Mouse (Mus musculus): ENCODE results near the gene AC124502.3. TPM values are rescaled to one million over a fixed set of nuclear protein-coding genes. Genes with fewer than 3 reads are reported as not detected.

AC124502.3 gene
- total RNA-seq, 2 experiments from 2014 or later = 0.46 to 0.59 TPM

DNA sequence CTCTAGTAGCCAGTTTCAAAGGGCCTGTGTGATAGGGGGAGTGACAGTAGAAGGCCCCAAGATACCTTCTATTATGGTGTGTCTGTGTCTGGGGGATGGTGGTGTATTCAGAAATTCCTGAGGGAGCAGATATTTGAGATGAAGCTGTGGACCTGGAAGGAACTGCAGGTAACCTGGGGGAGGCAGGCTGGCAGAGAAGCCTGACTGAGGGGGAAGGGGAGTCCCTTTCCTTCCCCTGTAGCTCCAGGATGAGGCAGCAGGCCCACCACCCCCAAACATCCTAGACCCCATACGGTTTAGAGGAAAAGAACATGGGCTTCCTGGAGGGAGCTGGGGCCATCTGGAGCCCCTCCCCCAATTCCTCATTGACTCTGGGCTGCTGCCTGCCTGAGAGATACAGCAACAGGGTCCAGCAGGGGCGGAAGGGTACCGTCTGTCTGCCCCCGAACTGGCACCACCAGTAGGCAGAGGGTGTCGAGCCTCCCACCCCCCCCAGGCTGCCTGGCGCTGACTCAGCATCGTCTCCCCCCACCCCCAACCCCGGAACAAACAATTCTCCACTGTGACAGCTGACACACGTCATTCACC lies 57.3 kb downstream of the AC124502.3 start:
- intact Hi-C loops (cut with DNase I) = no loop called here
- Histone ChIP-seq H3K4me3 (no peak overlapping the region), H3K27ac (no peak overlapping the region)
- TF ChIP-seq CTCF (IDR thresholded peaks at IDR 0.05) = no peak
- no peak for DNase-seq

DNA sequence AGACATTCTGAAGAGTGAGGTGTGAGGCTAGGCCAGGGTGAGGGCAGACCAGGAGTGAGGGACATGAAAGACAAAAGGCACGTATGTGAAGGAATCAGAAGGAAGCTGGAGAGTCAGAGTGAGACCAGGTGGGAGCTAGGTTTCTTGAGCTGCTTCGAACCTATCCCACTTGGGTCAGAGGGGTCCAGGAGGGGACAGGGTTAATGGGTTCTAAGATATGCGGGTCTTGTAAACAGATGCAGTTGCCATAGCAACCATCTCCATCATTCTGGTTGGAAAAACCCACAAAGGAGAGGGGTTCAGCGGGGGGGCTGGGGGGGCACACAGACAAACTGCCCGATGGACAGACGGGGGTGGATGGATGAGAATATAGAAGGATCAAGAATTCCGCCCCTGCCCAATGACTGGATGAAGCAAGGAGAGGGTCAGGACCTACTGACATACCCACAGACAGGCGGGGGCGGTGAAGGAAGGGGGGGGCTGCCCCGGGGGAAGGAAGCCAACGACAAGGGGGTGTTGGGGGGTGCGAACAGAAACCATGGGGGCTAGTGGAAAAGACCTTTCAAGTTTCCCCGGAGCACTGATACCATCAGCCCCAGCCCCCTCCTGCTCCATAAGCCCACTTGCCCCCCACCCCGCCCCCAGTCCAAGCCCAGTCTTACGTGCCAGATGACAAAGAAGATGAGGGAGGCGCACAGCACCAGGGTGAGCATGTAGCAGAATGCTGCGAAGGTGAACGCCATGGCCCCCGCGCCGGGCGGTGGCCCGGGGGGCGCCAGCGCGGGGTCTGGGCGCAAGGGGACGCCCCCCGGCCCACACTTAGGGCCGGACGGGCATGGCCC lies 59.1 kb downstream of the AC124502.3 start:
- no peak overlapping the region for H3K27ac ChIP-seq
- no peak for DNase-seq
- intact Hi-C loops (cut with DNase I) = no loop called here
- no peak for TF ChIP-seq CTCF (IDR thresholded peaks at IDR 0.05)
- peak overlapping the region; percentile 65 for H3K4me3 ChIP-seq

DNA sequence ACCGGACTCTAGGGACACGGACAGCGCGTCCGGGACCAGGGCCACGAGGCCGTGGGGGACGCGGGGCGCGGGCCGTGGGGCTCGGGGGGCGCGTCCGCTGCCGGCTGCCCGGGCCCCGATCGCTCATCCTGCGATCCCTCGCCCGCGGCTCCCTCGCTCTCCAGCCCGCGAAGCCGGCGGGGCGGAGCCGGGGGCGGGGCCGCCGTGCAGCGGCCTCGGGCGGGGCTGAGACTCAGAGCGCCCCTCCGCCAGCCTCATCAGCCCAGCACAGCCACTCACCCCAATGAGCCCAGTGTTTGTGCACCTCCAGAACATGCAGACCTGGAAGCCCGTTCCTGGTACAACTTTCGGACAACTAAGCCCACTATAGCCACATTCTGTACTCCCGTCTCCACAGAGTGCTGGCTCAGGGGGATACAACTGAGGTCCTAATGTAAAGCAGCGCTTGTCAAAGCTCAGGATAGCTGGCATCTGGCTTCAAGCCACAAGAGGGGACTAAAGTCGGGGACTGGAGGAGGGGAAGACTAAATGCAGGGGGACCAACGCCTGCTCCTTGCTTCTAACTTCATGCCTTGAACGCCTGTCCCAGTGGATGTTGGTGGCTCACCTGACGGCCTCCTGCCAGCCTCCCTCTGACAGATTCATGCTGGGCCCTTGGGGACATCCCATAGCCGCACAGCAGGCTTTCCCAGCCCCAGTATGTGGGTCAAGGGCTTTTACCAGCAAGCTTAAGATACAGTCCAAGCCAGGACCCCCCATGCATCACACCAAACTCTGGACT lies 59.9 kb downstream of the AC124502.3 start, which contains the start of gene Cnih2:
Gene Cnih2, minus strand, starts transcription at position 159 of the 781 bp plus-strand sequence.
- H3K27ac ChIP-seq = no peak within 1 kb of the TSS
- H3K4me3 ChIP-seq = peak within 1 kb of the TSS; percentile 65
- intact Hi-C loops (cut with DNase I) = no loop called here
- DNase-seq = peak; percentile 73
- TF ChIP-seq CTCF (IDR thresholded peaks at IDR 0.05) = no peak

Other genes starting within 250 kb of the AC124502.3 start
- gene Rbm4, start 245.0 kb upstream of the AC124502.3 start, total RNA-seq (2021) = 10 to 100 TPM; 32.1 to 35.5 TPM
- gene Gm21992, start 227.3 kb upstream of the AC124502.3 start, total RNA-seq (2021) = 10 to 100 TPM; 11.3 to 14.0 TPM
- 10 to 100 TPM; 10.4 to 13.6 TPM for gene Rbm14, start 227.3 kb upstream of the AC124502.3 start, total RNA-seq (2021)
- gene Ccs, start 199.6 kb upstream of the AC124502.3 start, total RNA-seq (2021) = 10 to 100 TPM; 17.4 to 24.8 TPM
- gene Ccdc87, start 199.5 kb upstream of the AC124502.3 start, total RNA-seq (2021) = not detected
- 10 to 100 TPM; 24.8 to 41.9 TPM for gene Ctsf, start 183.8 kb upstream of the AC124502.3 start, total RNA-seq (2021)
- gene Actn3, start 161.0 kb upstream of the AC124502.3 start, total RNA-seq (2021) = over 10,000 TPM in 1 of 2 experiments, 1,000 to 10,000 TPM in 1; 5,071 to 10,315 TPM
- 1 to 10 TPM; 2.0 to 2.6 TPM for gene Zdhhc24, start 160.2 kb upstream of the AC124502.3 start, total RNA-seq (2021)
- 1 to 10 TPM; 1.5 to 2.1 TPM for gene Bbs1, start 132.3 kb upstream of the AC124502.3 start, total RNA-seq (2021)
- 10 to 100 TPM; 11.2 to 16.6 TPM for gene Dpp3, start 110.6 kb upstream of the AC124502.3 start, total RNA-seq (2021)
- 1 to 10 TPM; 1.5 to 2.1 TPM for gene Peli3, start 95.8 kb upstream of the AC124502.3 start, total RNA-seq (2021)
- 10 to 100 TPM; 59.3 to 64.5 TPM for gene Mrpl11, start 76.7 kb upstream of the AC124502.3 start, total RNA-seq (2021)
- under 1 TPM in 1 of 2 experiments, not detected in 1; 0.13 TPM for gene Npas4, start 48.6 kb upstream of the AC124502.3 start, total RNA-seq (2021)
- gene Slc29a2, start 15.0 kb upstream of the AC124502.3 start, total RNA-seq (2021) = 1 to 10 TPM; 6.0 to 8.6 TPM
- 10 to 100 TPM; 20.0 to 22.4 TPM for gene B4gat1, start 65 bp upstream of the AC124502.3 start, total RNA-seq (2021)
- gene Brms1, start 2.5 kb downstream of the AC124502.3 start, total RNA-seq (2021) = 10 to 100 TPM; 14.7 to 15.1 TPM
- 1 to 10 TPM in 1 of 2 experiments, under 1 TPM in 1; 0.99 to 1.3 TPM for gene Rin1, start 11.6 kb downstream of the AC124502.3 start, total RNA-seq (2021)
- 10 to 100 TPM in 1 of 2 experiments, 1 to 10 TPM in 1; 9.5 to 15.1 TPM for gene Cd248, start 29.2 kb downstream of the AC124502.3 start, total RNA-seq (2021)
- gene Tmem151a, start 46.6 kb downstream of the AC124502.3 start, total RNA-seq (2021) = not detected
- gene Yif1a, start 49.6 kb downstream of the AC124502.3 start, total RNA-seq (2021) = 10 to 100 TPM; 41.2 to 53.8 TPM
- gene Cnih2, start 59.6 kb downstream of the AC124502.3 start, total RNA-seq (2021) = under 1 TPM in 1 of 2 experiments, not detected in 1; 0.17 TPM
- gene Rab1b, start 68.2 kb downstream of the AC124502.3 start, total RNA-seq (2021) = 100 to 1,000 TPM; 112 to 128 TPM
- 10 to 100 TPM; 54.7 to 56.9 TPM for gene Klc2, start 79.7 kb downstream of the AC124502.3 start, total RNA-seq (2021)
- 1 to 10 TPM; 5.2 to 8.5 TPM for gene Pacs1, start 234.2 kb downstream of the AC124502.3 start, total RNA-seq (2021)

Measured in gastrocnemius, adult 2 months (tissue).